Mouse (Mus musculus) intestine, embryonic 15.5 days (tissue): Measurements from ENCODE around the gene Erbb2. TPM values are rescaled to one million over a fixed set of nuclear protein-coding genes. Genes with fewer than 3 reads are reported as not detected.

Experiments
- ATAC-seq: fragments of 200-750 bp; cut with Nextera tagmentation; 2 replicates; pipeline ENCODE4 v1.8.0; 2017; ENCODE audit warnings: moderate TSS enrichment, moderate library complexity
- H3K27ac ChIP-seq: fragments of 300-500 bp; sonication (generic); 2 replicates; pipeline ENCODE4 v1.5.1; 2015; ENCODE audit warnings: mild to moderate bottlenecking, inconsistent platforms
- H3K27me3 ChIP-seq: fragments of 300-500 bp; sonication (generic); replicated peaks from 2 replicates; pipeline ENCODE4 v1.6.1; 2015; ENCODE audit warnings: inconsistent platforms
- H3K36me3 ChIP-seq: fragments of 300-500 bp; sonication (generic); 2 replicates; pipeline ENCODE4 v1.6.1; 2015; ENCODE audit warnings: inconsistent platforms
- H3K4me1 ChIP-seq: fragments of 300-500 bp; sonication (generic); replicated peaks from 2 replicates; pipeline ENCODE4 v1.6.1; 2015; ENCODE audit warnings: inconsistent platforms
- H3K4me2 ChIP-seq: fragments of 300-500 bp; sonication (generic); replicated peaks from 2 replicates; pipeline ENCODE4 v1.6.1; 2015; ENCODE audit warnings: mild to moderate bottlenecking, inconsistent platforms
- H3K4me3 ChIP-seq: fragments of 300-500 bp; sonication (generic); replicated peaks from 2 replicates; pipeline ENCODE4 v1.5.1; 2015; ENCODE audit warnings: inconsistent platforms
- H3K9ac ChIP-seq: fragments of 300-500 bp; sonication (generic); 2 replicates; pipeline ENCODE4 v1.6.1; 2015; ENCODE audit warnings: inconsistent platforms
- H3K9me3 ChIP-seq: fragments of 300-500 bp; sonication (generic); 2 replicates; pipeline ENCODE4 v1.6.1; 2016; ENCODE audit warnings: inconsistent platforms
- WGBS: fragments of 180-500 bp; shearing (Covaris S2); methylation state at CpG from one replicate; pipeline ENCODE4 v1.1.7; 2015; 5-methylcytosine and 5-hydroxymethylcytosine counted together
- polyA plus RNA-seq: library from polyadenylated mRNA; unstranded; fragments of >200 nt; fragmentation: Nextera tagmentation; extraction: Ambion mirVana; gene quantifications from 2 replicates; pipeline ENCODE4 v1.2.1, GENCODE M21; 2015

Erbb2 gene
- polyA plus RNA-seq, 1 experiment from 2014 or later: 31.9 TPM

GRCm38 (mm10) chr11:98481231-98481630, 69.0 kb downstream of the Erbb2 start:
- no peaks in the 10 kb centered on the region for H3K36me3 ChIP-seq
- WGBS: 68% methylated on average over 6 of the region's 6 CpGs
- no peak overlapping the region for H3K4me3 ChIP-seq
- H3K9ac ChIP-seq: no peak overlapping the region
- ATAC-seq: no peak
- no peak overlapping the region for H3K27ac ChIP-seq
- H3K27me3 ChIP-seq: no peaks in the 10 kb centered on the region
- H3K4me1 ChIP-seq: no peaks in the 10 kb centered on the region
- no peaks in the 10 kb centered on the region for H3K9me3 ChIP-seq
- H3K4me2 ChIP-seq: no peak overlapping the region

- WGBS: 75% methylated on average over 10 of the region's 10 CpGs
- H3K27me3 ChIP-seq: no peaks in the 10 kb centered on the region
- no peaks in the 10 kb centered on the region for H3K4me1 ChIP-seq
- H3K27ac ChIP-seq: no peak overlapping the region
- no peak overlapping the region for H3K4me3 ChIP-seq
- ATAC-seq: no peak
- no peaks in the 10 kb centered on the region for H3K9me3 ChIP-seq
- no peaks in the 10 kb centered on the region for H3K36me3 ChIP-seq
- no peak overlapping the region for H3K9ac ChIP-seq
- no peak overlapping the region for H3K4me2 ChIP-seq
These were observed 69.8 kb downstream of the Erbb2 start for GRCm38 (mm10) chr11:98482067-98482466.

- Histone ChIP-seq H3K27me3 (no peaks in the 10 kb centered on the region), H3K4me1 (no peaks in the 10 kb centered on the region), H3K9ac (no peak overlapping the region), H3K36me3 (no peaks in the 10 kb centered on the region), H3K4me2 (no peak overlapping the region), H3K27ac (no peak overlapping the region), H3K4me3 (no peak overlapping the region), H3K9me3 (no peaks in the 10 kb centered on the region)
- no peak for ATAC-seq
- WGBS: 93% methylated on average over 2 of the region's 2 CpGs
These were observed 73.5 kb downstream of the Erbb2 start for GRCm38 (mm10) chr11:98485749-98486148.

Other genes starting within 250 kb of the Erbb2 start
- gene Med1, start 219.2 kb upstream of the Erbb2 start, polyA plus RNA-seq: 53.6 and 63.0 TPM in 2 replicates
- 8.5 and 9.4 TPM in 2 replicates for gene Cdk12, start 209.4 kb upstream of the Erbb2 start, polyA plus RNA-seq
- 0.09 TPM in 2 replicates for gene Neurod2, start 82.8 kb upstream of the Erbb2 start, polyA plus RNA-seq
- 52.2 and 68.9 TPM in 2 replicates for gene Ppp1r1b, start 64.1 kb upstream of the Erbb2 start, polyA plus RNA-seq
- gene Stard3, start 54.1 kb upstream of the Erbb2 start, polyA plus RNA-seq: 39.4 and 39.7 TPM in 2 replicates
- gene Tcap, start 28.7 kb upstream of the Erbb2 start, polyA plus RNA-seq: 0.25 TPM in 1 of 2 replicates, not detected in the other
- gene Pnmt, start 26.0 kb upstream of the Erbb2 start, polyA plus RNA-seq: 0.19 TPM in 1 of 2 replicates, not detected in the other
- 15.5 and 16.7 TPM in 2 replicates for gene Pgap3, start 12.0 kb upstream of the Erbb2 start, polyA plus RNA-seq
- 202 and 212 TPM in 2 replicates for gene Mien1, start 26.5 kb downstream of the Erbb2 start, polyA plus RNA-seq
- gene Grb7, start 33.9 kb downstream of the Erbb2 start, polyA plus RNA-seq: 71.0 and 73.7 TPM in 2 replicates
- gene Ikzf3, start 133.6 kb downstream of the Erbb2 start, polyA plus RNA-seq: 0.21 and 0.24 TPM in 2 replicates
- gene Zpbp2, start 138.6 kb downstream of the Erbb2 start, polyA plus RNA-seq: 0.53 and 0.60 TPM in 2 replicates
- 50.5 and 55.2 TPM in 2 replicates for gene Ormdl3, start 174.9 kb downstream of the Erbb2 start, polyA plus RNA-seq
- gene Lrrc3c, start 185.8 kb downstream of the Erbb2 start, polyA plus RNA-seq: not detected in 2 replicates
- gene Gm12355, start 213.2 kb downstream of the Erbb2 start, polyA plus RNA-seq: 0.99 and 1.0 TPM in 2 replicates
- gene Gsdma3, start 213.9 kb downstream of the Erbb2 start, polyA plus RNA-seq: not detected in 2 replicates
- gene Gsdma2, start 234.3 kb downstream of the Erbb2 start, polyA plus RNA-seq: 0.20 and 0.21 TPM in 2 replicates